Mouse (Mus musculus) brain, adult 2 months (tissue): ENCODE results near the gene Nln.
A peak's percentile ranks its signal among the peaks of the same experiment; 100 is the strongest.

Experiments used
- DNase-seq: peaks from one replicate; pipeline ENCODE4 v3.0.0; 2011; ENCODE audit warnings: low read depth, low spot score

Gene Nln

DNA sequence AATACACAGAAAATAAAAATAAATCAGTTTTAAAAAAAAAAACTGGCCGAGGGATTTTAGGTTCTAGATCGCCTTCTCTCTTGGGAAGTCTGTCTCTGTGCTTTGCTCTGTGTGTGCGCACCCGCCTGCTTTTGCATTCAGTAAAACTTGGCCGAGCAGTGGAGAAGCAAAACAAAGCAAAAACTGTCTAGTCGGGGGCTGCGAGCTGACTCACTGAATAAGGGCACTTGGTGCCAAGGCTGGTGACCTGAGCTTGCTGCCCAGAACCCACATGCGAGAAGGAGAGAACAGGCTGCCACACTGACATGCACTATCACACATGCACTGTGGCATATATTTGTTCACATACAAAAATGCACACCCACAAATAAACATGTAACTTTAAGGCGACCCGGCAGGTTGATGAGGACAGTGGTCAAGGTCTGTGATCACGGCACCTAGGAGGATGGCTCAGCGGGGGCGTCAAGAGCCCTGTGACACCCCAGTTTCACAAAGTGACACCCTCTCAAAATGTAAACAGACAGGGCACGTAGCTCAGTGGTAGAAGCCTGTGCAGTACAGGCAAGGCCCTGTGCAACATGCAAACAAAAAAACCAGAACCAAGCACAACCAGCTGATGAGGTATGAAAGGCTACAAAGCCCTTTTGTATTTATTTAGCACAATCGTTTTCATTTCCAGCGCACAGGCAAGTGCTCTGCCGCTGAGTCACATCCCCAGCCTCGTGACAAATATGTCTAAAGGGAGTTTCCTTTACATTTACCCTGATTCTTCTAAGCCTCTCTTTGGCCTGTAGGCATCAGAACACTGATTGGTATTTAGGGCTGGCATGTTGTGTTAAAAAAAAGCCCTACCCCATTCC is 93.9 kb downstream of the Nln start:
- DNase-seq = peak; percentile 92

GRCm38 (mm10) chr13:104014038-104014437 is 95.4 kb downstream of the Nln start:
- no peak for DNase-seq

GRCm38 (mm10) chr13:104013380-104013779 is 96.0 kb downstream of the Nln start:
- DNase-seq = peak; percentile 62

GRCm38 (mm10) chr13:104012214-104012833 is 97.1 kb downstream of the Nln start:
- no peak for DNase-seq

DNA sequence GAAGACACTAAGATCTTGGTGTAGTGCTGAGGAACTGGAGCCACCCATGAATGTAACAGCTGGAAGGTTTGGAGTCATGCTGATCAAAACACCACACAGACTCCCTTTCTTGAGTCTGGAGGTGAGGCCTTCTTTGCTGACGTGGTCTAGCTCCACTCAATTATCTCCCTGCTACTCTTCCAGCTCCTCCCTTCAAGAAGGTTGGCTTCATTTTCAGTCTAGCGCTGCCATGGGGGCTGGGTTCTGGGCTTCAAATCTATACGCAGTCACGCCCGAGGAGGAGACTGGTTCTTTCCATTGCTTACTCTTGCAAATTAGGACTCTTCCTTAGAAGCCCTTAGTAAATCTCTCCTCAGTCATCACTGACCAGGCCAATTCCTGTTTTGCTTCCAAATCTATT is 98.1 kb downstream of the Nln start:
- DNase-seq = no peak

- no peak for DNase-seq
These were observed 104.1 kb downstream of the Nln start for GRCm38 (mm10) chr13:104005231-104005845.

- peak; percentile 62 for DNase-seq
These were observed 115.3 kb downstream of the Nln start for GRCm38 (mm10) chr13:103994085-103994455.

- peak; percentile 34 for DNase-seq
These were observed 116.0 kb downstream of the Nln start for GRCm38 (mm10) chr13:103993142-103994084.

DNA sequence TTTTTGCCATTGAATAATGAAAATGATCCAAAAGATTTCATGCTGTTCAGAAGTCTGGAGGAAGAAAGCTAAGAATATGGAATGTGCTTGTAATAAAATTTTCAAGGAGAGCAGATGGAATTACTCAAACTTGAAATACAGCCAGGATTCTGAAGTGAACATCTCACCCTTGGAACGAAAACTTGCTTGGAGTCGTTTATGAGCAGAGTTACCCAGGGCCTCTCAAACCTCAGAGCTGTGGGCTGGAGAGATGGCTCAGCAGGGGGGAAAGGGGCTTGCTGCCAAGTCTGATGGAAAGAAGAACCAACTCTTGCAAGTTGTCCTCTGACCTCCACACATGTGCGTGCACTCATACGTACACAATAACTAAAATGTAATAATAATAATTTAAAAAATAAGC is 122.8 kb downstream of the Nln start:
- DNase-seq = peak; percentile 79

DNA sequence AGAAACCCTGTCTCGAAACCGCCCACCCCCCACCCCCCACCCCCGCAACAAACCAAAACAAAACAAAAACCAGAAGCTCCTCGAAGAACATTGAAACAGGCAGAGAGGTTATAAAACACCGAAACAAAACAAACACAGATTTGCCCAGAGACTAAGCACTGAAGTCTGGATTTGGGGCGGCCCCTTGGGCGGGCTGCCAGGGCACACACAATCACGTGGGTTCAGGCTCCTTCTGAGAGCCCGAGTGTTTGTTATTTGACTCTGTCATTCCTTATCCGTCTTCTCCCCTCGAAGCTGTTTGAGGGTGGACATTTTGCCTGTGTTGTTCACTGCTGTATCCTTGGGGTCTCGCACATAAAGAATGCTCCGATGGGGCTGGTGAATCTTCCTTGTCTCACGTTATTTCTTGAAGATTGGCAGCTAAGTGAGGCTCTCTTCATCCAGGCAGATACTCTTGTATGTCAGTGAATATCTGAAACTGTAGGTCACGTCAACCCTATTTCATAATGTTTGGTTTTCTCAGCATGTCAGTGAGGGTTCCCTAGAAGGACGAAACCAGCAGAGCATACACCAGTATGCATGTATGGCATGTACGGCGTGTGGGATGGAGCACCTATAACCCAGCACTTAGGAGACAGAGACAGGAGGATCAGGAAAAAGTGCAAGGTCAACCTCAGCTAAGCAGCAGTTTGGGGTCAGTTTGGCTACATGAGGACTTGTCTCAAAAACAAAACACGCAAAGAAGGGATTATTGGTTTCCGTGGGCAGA is 123.7 kb downstream of the Nln start:
- no peak for DNase-seq

GRCm38 (mm10) chr13:103982376-103982775 is 127.0 kb downstream of the Nln start:
- no peak for DNase-seq

GRCm38 (mm10) chr13:103980414-103980813 is 129.0 kb downstream of the Nln start:
- DNase-seq = no peak

DNA sequence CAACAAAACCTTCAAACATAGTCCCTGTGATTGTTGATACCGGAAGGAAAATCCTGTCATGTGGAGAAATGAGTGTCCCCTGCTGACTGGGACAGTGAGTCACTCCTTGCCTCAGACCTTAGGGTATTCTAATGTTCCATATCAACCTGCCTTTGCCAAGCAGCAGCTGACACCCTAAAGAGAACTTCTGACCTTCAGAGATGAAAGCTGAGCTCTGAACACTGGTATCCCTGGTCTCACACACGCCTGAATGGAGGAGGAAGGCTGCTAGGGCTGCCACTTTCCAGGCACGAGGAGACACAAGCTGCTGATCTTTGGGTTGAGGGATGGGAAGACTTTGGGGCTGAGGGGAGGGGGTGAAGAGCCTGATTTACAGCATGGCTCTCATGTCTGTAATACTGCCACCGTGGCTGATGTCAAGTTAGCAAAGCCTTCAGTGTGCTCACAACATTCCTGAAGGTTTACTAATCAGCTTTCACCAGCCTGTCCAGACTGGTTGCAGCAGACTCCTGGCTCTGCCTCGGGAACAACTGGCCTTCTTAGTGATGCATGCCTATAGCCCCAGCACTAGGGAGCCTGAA is 131.0 kb downstream of the Nln start:
- no peak for DNase-seq

DNA sequence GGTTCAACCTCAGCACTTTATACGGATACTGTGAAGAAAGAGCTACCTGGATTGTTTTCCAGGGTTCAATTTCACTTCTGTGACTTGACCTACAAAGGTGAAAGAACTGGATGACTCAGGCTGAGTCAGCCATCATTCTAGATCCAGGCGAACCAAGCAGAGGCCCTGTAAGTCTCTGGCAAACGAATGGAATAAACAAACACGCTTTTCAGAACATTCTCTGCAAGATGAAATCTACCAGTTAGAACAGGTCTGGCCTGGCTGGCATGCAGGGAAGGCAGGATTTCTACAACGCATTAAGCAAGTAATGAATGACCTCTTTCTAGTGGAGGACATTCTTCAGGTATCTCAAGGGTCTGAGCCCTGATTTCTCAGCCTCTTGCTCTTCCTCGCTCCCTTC is 131.6 kb downstream of the Nln start:
- DNase-seq = peak; percentile 30

GRCm38 (mm10) chr13:103976181-103976724 is 133.2 kb downstream of the Nln start:
- DNase-seq = no peak

GRCm38 (mm10) chr13:103975101-103975500 is 134.3 kb downstream of the Nln start:
- no peak for DNase-seq

DNA sequence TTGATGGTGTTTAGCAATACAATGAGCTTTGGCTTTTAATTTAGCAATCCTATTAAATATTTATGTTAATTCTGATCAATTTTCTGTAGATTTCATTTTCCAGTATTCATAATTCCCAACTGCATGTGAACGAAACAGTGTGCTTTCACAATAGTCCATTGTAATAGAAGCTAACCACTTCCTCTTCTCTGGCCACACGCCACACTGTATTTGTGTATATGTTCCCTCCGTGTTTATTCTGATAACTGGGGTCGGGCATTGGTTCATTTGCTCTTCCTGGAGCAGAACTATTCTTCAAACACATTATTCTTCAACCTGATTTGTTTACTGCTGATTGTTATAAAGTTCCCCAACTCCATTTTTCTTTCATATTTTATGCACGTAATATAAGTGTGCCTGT is 135.4 kb downstream of the Nln start:
- no peak for DNase-seq
